Mouse (Mus musculus): ENCODE results near the gene Rps6ka5. TPM values are rescaled to one million over a fixed set of nuclear protein-coding genes. Genes with fewer than 3 reads are reported as not detected.

Gene Rps6ka5
- polyA plus RNA-seq, 1 experiment: 1.1 TPM

- DNase-seq: peak; percentile 100
- Histone ChIP-seq H3K4me1 (ENCODE audit: control insufficient read depth, insufficient read depth, low read length) (0 out of 2 replicates have a peak, but pooled peaks cover 3% of the 10 kb centered on the region), H3K36me3 (ENCODE audit: control insufficient read depth, insufficient read depth, low read length) (no peaks in the 10 kb centered on the region), H3K4me3 (ENCODE audit: insufficient read depth, low read depth, low read length) (peak overlapping the region; percentile 78), H3K27ac (ENCODE audit: insufficient read depth, low read depth, low read length) (peak overlapping the region; percentile 87), H3K27me3 (replicated peaks; ENCODE audit: control insufficient read depth, insufficient read depth, low read length) (no peaks in the 10 kb centered on the region)
- under 1% methylated on average over 85 of the region's 85 CpGs for WGBS
- TF ChIP-seq CTCF (conservative IDR thresholded peaks at IDR 0.05; ENCODE audit: insufficient read depth, insufficient read length, low read depth, low read length) (peak; percentile 42), POLR2A (IDR thresholded peaks at IDR 0.05; ENCODE audit: low read depth, low read length) (peak; percentile 45)
Observed at GRCm38 (mm10) chr12:100724606-100725457, 2.0 kb downstream of the Rps6ka5 start.

GRCm38 (mm10) chr12:100724182-100724581, 2.6 kb downstream of the Rps6ka5 start:
- H3K27me3 ChIP-seq (replicated peaks; ENCODE audit: control insufficient read depth, insufficient read depth, low read length): no peaks in the 10 kb centered on the region
- peak overlapping the region; percentile 78 for H3K4me3 ChIP-seq (ENCODE audit: insufficient read depth, low read depth, low read length)
- no peak for DNase-seq
- TF ChIP-seq CTCF (conservative IDR thresholded peaks at IDR 0.05; ENCODE audit: insufficient read depth, insufficient read length, low read depth, low read length): no peak
- TF ChIP-seq POLR2A (IDR thresholded peaks at IDR 0.05; ENCODE audit: low read depth, low read length): no peak
- 2% methylated on average over 8 of the region's 8 CpGs for WGBS
- H3K27ac ChIP-seq (ENCODE audit: insufficient read depth, low read depth, low read length): no peak overlapping the region
- 0 out of 2 replicates have a peak, but pooled peaks cover 3% of the 10 kb centered on the region for H3K4me1 ChIP-seq (ENCODE audit: control insufficient read depth, insufficient read depth, low read length)
- H3K36me3 ChIP-seq (ENCODE audit: control insufficient read depth, insufficient read depth, low read length): no peaks in the 10 kb centered on the region

GRCm38 (mm10) chr12:100720801-100721200, 6.0 kb downstream of the Rps6ka5 start:
- WGBS: 77% methylated on average over 3 of the region's 3 CpGs
- TF ChIP-seq CTCF (conservative IDR thresholded peaks at IDR 0.05; ENCODE audit: insufficient read depth, insufficient read length, low read depth, low read length) (no peak), POLR2A (IDR thresholded peaks at IDR 0.05; ENCODE audit: low read depth, low read length) (no peak)

GRCm38 (mm10) chr12:100717446-100717845, 9.3 kb downstream of the Rps6ka5 start:
- Histone ChIP-seq H3K36me3 (ENCODE audit: control insufficient read depth, insufficient read depth, low read length) (no peaks in the 10 kb centered on the region), H3K4me3 (ENCODE audit: insufficient read depth, low read depth, low read length) (no peak overlapping the region), H3K27me3 (replicated peaks; ENCODE audit: control insufficient read depth, insufficient read depth, low read length) (no peaks in the 10 kb centered on the region), H3K4me1 (ENCODE audit: control insufficient read depth, insufficient read depth, low read length) (no peaks in the 10 kb centered on the region), H3K27ac (ENCODE audit: insufficient read depth, low read depth, low read length) (no peak overlapping the region)
- no peak for DNase-seq
- TF ChIP-seq POLR2A (IDR thresholded peaks at IDR 0.05; ENCODE audit: low read depth, low read length) (no peak), CTCF (conservative IDR thresholded peaks at IDR 0.05; ENCODE audit: insufficient read depth, insufficient read length, low read depth, low read length) (no peak)

More at GRCm38 (mm10) chr12:100720801-100721200, 6.0 kb downstream of the Rps6ka5 start:
- no peaks in the 10 kb centered on the region for H3K27me3 ChIP-seq (replicated peaks; ENCODE audit: control insufficient read depth, insufficient read depth, low read length)
- 0 out of 2 replicates have a peak, but pooled peaks cover 2% of the 10 kb centered on the region for H3K4me1 ChIP-seq (ENCODE audit: control insufficient read depth, insufficient read depth, low read length)
- no peaks in the 10 kb centered on the region for H3K36me3 ChIP-seq (ENCODE audit: control insufficient read depth, insufficient read depth, low read length)
- no peak overlapping the region for H3K4me3 ChIP-seq (ENCODE audit: insufficient read depth, low read depth, low read length)
- H3K27ac ChIP-seq (ENCODE audit: insufficient read depth, low read depth, low read length): no peak overlapping the region
- DNase-seq: no peak

GRCm38 (mm10) chr12:100716969-100717368, 9.8 kb downstream of the Rps6ka5 start:
- no peak overlapping the region for H3K4me3 ChIP-seq (ENCODE audit: insufficient read depth, low read depth, low read length)
- H3K4me1 ChIP-seq (ENCODE audit: control insufficient read depth, insufficient read depth, low read length): no peaks in the 10 kb centered on the region
- no peak for DNase-seq
- H3K27ac ChIP-seq (ENCODE audit: insufficient read depth, low read depth, low read length): no peak overlapping the region
- 73% methylated on average over 4 of the region's 4 CpGs for WGBS
- H3K27me3 ChIP-seq (replicated peaks; ENCODE audit: control insufficient read depth, insufficient read depth, low read length): no peaks in the 10 kb centered on the region
- H3K36me3 ChIP-seq (ENCODE audit: control insufficient read depth, insufficient read depth, low read length): no peaks in the 10 kb centered on the region
- TF ChIP-seq POLR2A (IDR thresholded peaks at IDR 0.05; ENCODE audit: low read depth, low read length): no peak
- no peak for TF ChIP-seq CTCF (conservative IDR thresholded peaks at IDR 0.05; ENCODE audit: insufficient read depth, insufficient read length, low read depth, low read length)

GRCm38 (mm10) chr12:100711819-100712218, 15.0 kb downstream of the Rps6ka5 start:
- no peak for DNase-seq
- no peaks in the 10 kb centered on the region for H3K36me3 ChIP-seq (ENCODE audit: control insufficient read depth, insufficient read depth, low read length)
- no peak overlapping the region for H3K27ac ChIP-seq (ENCODE audit: insufficient read depth, low read depth, low read length)
- no peaks in the 10 kb centered on the region for H3K4me1 ChIP-seq (ENCODE audit: control insufficient read depth, insufficient read depth, low read length)
- H3K4me3 ChIP-seq (ENCODE audit: insufficient read depth, low read depth, low read length): no peak overlapping the region
- WGBS: 36% methylated on average over 5 of the region's 5 CpGs
- TF ChIP-seq CTCF (conservative IDR thresholded peaks at IDR 0.05; ENCODE audit: insufficient read depth, insufficient read length, low read depth, low read length): no peak
- no peak for TF ChIP-seq POLR2A (IDR thresholded peaks at IDR 0.05; ENCODE audit: low read depth, low read length)
- H3K27me3 ChIP-seq (replicated peaks; ENCODE audit: control insufficient read depth, insufficient read depth, low read length): no peaks in the 10 kb centered on the region

- DNase-seq: no peak
- no peak overlapping the region for H3K4me3 ChIP-seq (ENCODE audit: insufficient read depth, low read depth, low read length)
- 67% methylated on average over 10 of the region's 10 CpGs for WGBS
- no peak overlapping the region for H3K27ac ChIP-seq (ENCODE audit: insufficient read depth, low read depth, low read length)
- H3K4me1 ChIP-seq (ENCODE audit: control insufficient read depth, insufficient read depth, low read length): no peaks in the 10 kb centered on the region
- no peaks in the 10 kb centered on the region for H3K27me3 ChIP-seq (replicated peaks; ENCODE audit: control insufficient read depth, insufficient read depth, low read length)
- no peak for TF ChIP-seq CTCF (conservative IDR thresholded peaks at IDR 0.05; ENCODE audit: insufficient read depth, insufficient read length, low read depth, low read length)
- TF ChIP-seq POLR2A (IDR thresholded peaks at IDR 0.05; ENCODE audit: low read depth, low read length): no peak
- no peaks in the 10 kb centered on the region for H3K36me3 ChIP-seq (ENCODE audit: control insufficient read depth, insufficient read depth, low read length)
Observed at GRCm38 (mm10) chr12:100711116-100711691, 15.6 kb downstream of the Rps6ka5 start.

Measured in kidney, adult 2 months (tissue).